20 mouse cellular contexts compared by ENCODE assay signal in genomic region chr5:113596780-113597353, GRCm38 (mm10). TPM values are rescaled to one million over a fixed set of nuclear protein-coding genes. Genes with fewer than 3 reads are reported as not detected.
DNase-seq lines count a peak whose midpoint lies in the region; ATAC-seq and TF ChIP-seq lines count a peak whose summit lies in the region.
"Had no signal": no experiment of that assay in that cellular context is flagged by ENCODE, and none has a peak within 500 bp of the region (broad histone marks: within the 10 kb centered on the region; RNA-seq: fewer than 3 reads in every experiment).

No protein-coding gene starts in this region.

- H3K79me2 ChIP-seq in heart, adult 2 months (replicated peaks; ENCODE audit: control insufficient read depth, insufficient read depth, low read length) = no peaks in the 10 kb centered on the region

- H3K27me3 ChIP-seq in heart, adult 2 months (ENCODE audit: control insufficient read depth, insufficient read depth, low read length) = no peaks in the 10 kb centered on the region
- H3K27me3 ChIP-seq in midbrain, embryonic 11.5 days (ENCODE audit: control insufficient read depth, insufficient read depth, low read length) = no peaks in the 10 kb centered on the region
- no peaks in the 10 kb centered on the region for H3K27me3 ChIP-seq in midbrain, postnatal 0 days (ENCODE audit: insufficient read depth, low read length)
- H3K27me3 ChIP-seq: embryonic facial prominence, embryonic 13.5 days; forebrain, embryonic 12.5 days; hindbrain, embryonic 12.5 days had no signal

- H3K27ac ChIP-seq in heart, adult 2 months = no peak overlapping the region
- no peak overlapping the region for H3K27ac ChIP-seq in midbrain, embryonic 11.5 days (ENCODE audit: low read depth, low read length)
- H3K27ac ChIP-seq in midbrain, postnatal 0 days (ENCODE audit: low read depth, low read length) = no peak overlapping the region
- H3K27ac ChIP-seq in ES-E14 (ENCODE audit: insufficient read depth, low read depth, low read length, poor library complexity, severe bottlenecking) = peak overlapping the region; percentile 95
- H3K27ac ChIP-seq: embryonic facial prominence, embryonic 13.5 days; forebrain, embryonic 12.5 days; heart, embryonic 13.5 days; hindbrain, embryonic 12.5 days had no signal

- peak; percentile 85 for DNase-seq in heart, adult 11 months
- DNase-seq in heart, adult 2 months = no peak
- DNase-seq in midbrain, embryonic 11.5 days (ENCODE audit: low spot score, missing footprints) = peak; percentile 44
- no peak for DNase-seq in midbrain, postnatal 0 days (ENCODE audit: low spot score)
- no peak for DNase-seq in ES-E14 (ENCODE audit: low read depth, low spot score)
- DNase-seq in embryo, embryonic 9.5 days (ENCODE audit: extremely low spot score) = no peak
- no peak for DNase-seq in layer of hippocampus, adult 9-10 months (ENCODE audit: low spot score)
- DNase-seq: adrenal gland, adult 2 months; cerebellum, adult 11 months; cerebellum, adult 9-10 months; cerebellum, postnatal 25 days; gastrocnemius, postnatal 14 days; heart, postnatal 36 days had no signal

- intact Hi-C loops in heart, adult 2 months (cut with DNase I) = no loop called here

- in situ Hi-C loops in ES-E14 (cut with MboI; ENCODE audit: low sequenced_read_pairs in 2 of 2, unreplicated experiment in 2 of 2) = no loop called here

- no peak overlapping the region for H3K4me2 ChIP-seq in midbrain, embryonic 11.5 days
- no peak overlapping the region for H3K4me2 ChIP-seq in midbrain, postnatal 0 days (ENCODE audit: low read depth, low read length, poor library complexity, severe bottlenecking)
- H3K4me2 ChIP-seq: embryonic facial prominence, embryonic 13.5 days; forebrain, embryonic 12.5 days; heart, embryonic 13.5 days; hindbrain, embryonic 12.5 days had no signal

- no peaks in the 10 kb centered on the region for H3K4me1 ChIP-seq in heart, adult 2 months (ENCODE audit: control insufficient read depth, insufficient read depth, low read length)
- peaks cover 12% of the 10 kb centered on the region for H3K4me1 ChIP-seq in midbrain, embryonic 11.5 days (ENCODE audit: control insufficient read depth, insufficient read depth, low read length)
- peaks cover 15% of the 10 kb centered on the region for H3K4me1 ChIP-seq in midbrain, postnatal 0 days (ENCODE audit: insufficient read depth, low read length)
- H3K4me1 ChIP-seq in ES-E14 (ENCODE audit: control insufficient read depth in 2 of 2, insufficient read depth in 2 of 2, low read length in 2 of 2, poor library complexity in 1 of 2) = peaks cover 9 to 29% of the 10 kb centered on the region in 2 experiments; a peak in 3 of 4 replicates
- H3K4me1 ChIP-seq: heart, embryonic 13.5 days had no signal

- no peaks in the 10 kb centered on the region for H3K9me3 ChIP-seq in midbrain, embryonic 11.5 days (ENCODE audit: control insufficient read depth, low read length)
- no peaks in the 10 kb centered on the region for H3K9me3 ChIP-seq in midbrain, postnatal 0 days (ENCODE audit: low read length)
- no peaks in the 10 kb centered on the region for H3K9me3 ChIP-seq in ES-E14 (ENCODE audit: control insufficient read depth, insufficient read depth, low read depth, low read length)
- H3K9me3 ChIP-seq: embryonic facial prominence, embryonic 13.5 days; forebrain, embryonic 12.5 days; heart, embryonic 13.5 days; hindbrain, embryonic 12.5 days had no signal

- no peak for ATAC-seq in midbrain, embryonic 11.5 days (ENCODE audit: low FRiP score)
- ATAC-seq in midbrain, postnatal 0 days (ENCODE audit: low FRiP score) = no peak
- ATAC-seq: forebrain, embryonic 16.5 days; intestine, embryonic 16.5 days had no signal

- TF ChIP-seq POLR2A in heart, adult 2 months (IDR thresholded peaks at IDR 0.05; ENCODE audit: insufficient read depth, low read depth, low read length) = no peak

- WGBS in heart, adult 2 months = 66% methylated on average over 9 of the region's 9 CpGs
- 79% methylated on average over 9 of the region's 9 CpGs for WGBS in midbrain, embryonic 11.5 days
- WGBS in midbrain, postnatal 0 days = 73% methylated on average over 9 of the region's 9 CpGs

- no peak overlapping the region for H3K4me3 ChIP-seq in heart, adult 2 months
- no peak overlapping the region for H3K4me3 ChIP-seq in midbrain, embryonic 11.5 days (ENCODE audit: low read depth, low read length)
- H3K4me3 ChIP-seq in midbrain, postnatal 0 days (ENCODE audit: low read depth, low read length) = no peak overlapping the region
- peak overlapping the region; percentile 8 to 69; a peak in 3 of 4 replicates for H3K4me3 ChIP-seq in ES-E14 (ENCODE audit: insufficient read depth in 1 of 2, low read depth in 1 of 2, low read length in 2 of 2, poor library complexity in 1 of 2, severe bottlenecking in 1 of 2)
- H3K4me3 ChIP-seq: embryonic facial prominence, embryonic 13.5 days; forebrain, embryonic 12.5 days; heart, embryonic 13.5 days; hindbrain, embryonic 12.5 days had no signal

- TF ChIP-seq EP300 in heart, adult 2 months (IDR thresholded peaks at IDR 0.05; ENCODE audit: insufficient read depth, low read depth, low read length) = no peak

- no peak overlapping the region for H3K9ac ChIP-seq in heart, adult 2 months (ENCODE audit: low read depth, low read length)
- no peak overlapping the region for H3K9ac ChIP-seq in midbrain, embryonic 11.5 days (ENCODE audit: low read length)
- H3K9ac ChIP-seq in midbrain, postnatal 0 days (replicated peaks; ENCODE audit: low read length, poor library complexity, severe bottlenecking) = no peak overlapping the region
- peak overlapping the region; percentile 37; the same call in 1 of the 2 replicates for H3K9ac ChIP-seq in ES-E14 (ENCODE audit: insufficient read depth, low read depth, low read length, poor library complexity, severe bottlenecking)
- H3K9ac ChIP-seq: embryonic facial prominence, embryonic 13.5 days; forebrain, embryonic 12.5 days; heart, embryonic 13.5 days; hindbrain, embryonic 12.5 days had no signal

- H3K36me3 ChIP-seq in heart, adult 2 months (ENCODE audit: control insufficient read depth, insufficient read depth, low read length) = no peaks in the 10 kb centered on the region
- H3K36me3 ChIP-seq in midbrain, embryonic 11.5 days (ENCODE audit: control insufficient read depth, insufficient read depth, low read length) = no peaks in the 10 kb centered on the region
- H3K36me3 ChIP-seq in midbrain, postnatal 0 days (ENCODE audit: insufficient read depth, low read length) = no peaks in the 10 kb centered on the region
- H3K36me3 ChIP-seq in ES-E14 (ENCODE audit: control insufficient read depth, insufficient read depth, low read length, poor library complexity, severe bottlenecking) = no peaks in the 10 kb centered on the region
- H3K36me3 ChIP-seq: embryonic facial prominence, embryonic 13.5 days; forebrain, embryonic 12.5 days; heart, embryonic 13.5 days; hindbrain, embryonic 12.5 days had no signal

- TF ChIP-seq CTCF in heart, adult 2 months (IDR thresholded peaks at IDR 0.05) = no peak
- TF ChIP-seq CTCF in midbrain, postnatal 0 days (IDR thresholded peaks at IDR 0.05) = no peak

TF ChIP-seq in ES-E14, 5 proteins besides CTCF, POLR2A, EP300 and RAD21:
- TF ChIP-seq MAFK (IDR thresholded peaks at IDR 0.05; ENCODE audit: insufficient read depth, low read depth, low read length) (no peak), ZNF384 (IDR thresholded peaks at IDR 0.05; ENCODE audit: low read depth, low read length) (no peak), HCFC1 (IDR thresholded peaks at IDR 0.05; ENCODE audit: borderline replicate concordance, insufficient read depth, low read length) (no peak), CHD2 (IDR thresholded peaks at IDR 0.05; ENCODE audit: low read depth, low read length) (no peak), ZC3H11A (IDR thresholded peaks at IDR 0.05; ENCODE audit: borderline replicate concordance, low read depth, low read length) (no peak)

RNA-seq across cellular contexts. Expression of gene Cmklr1, which starts 53.4 kb away (rescaled TPM):
- 10 to 100 TPM; 22.0 to 28.5 TPM for total RNA-seq in heart, adult 2 months (2021)
- polyA plus RNA-seq in heart, adult 2 months (2012; rRNA removed) = 42.0 and 43.6 TPM in 2 replicates
- polyA plus RNA-seq in midbrain, embryonic 11.5 days (2014; fragmentation: Nextera tagmentation; extraction: Ambion mirVana) = 0.98 and 2.2 TPM in 2 replicates
- total RNA-seq in midbrain, postnatal 0 days (2014; rRNA removed) = 2.7 and 3.6 TPM in 2 replicates
- 0.63 and 1.1 TPM in 2 replicates for polyA plus RNA-seq in midbrain, postnatal 0 days (2015; fragmentation: Nextera tagmentation; extraction: Ambion mirVana)
- total RNA-seq in ES-E14 (2012; rRNA removed) = 10.4 and 24.4 TPM in 2 replicates
- total RNA-seq: MEL had no signal

Comparison
In these comparisons a context has a peak if more than half of its experiments do, and no peak if none do; other contexts are left out.
1. DNase-seq: peak in heart, adult 11 months (single experiment) and midbrain, embryonic 11.5 days (single experiment); none in heart, adult 2 months (0 of 2), midbrain, postnatal 0 days (single experiment), ES-E14 (single experiment), embryo, embryonic 9.5 days (single experiment) and layer of hippocampus, adult 9-10 months (single experiment).
2. H3K4me3 ChIP-seq: peak in ES-E14 (2 of 2); none in heart, adult 2 months (single experiment), midbrain, embryonic 11.5 days (single experiment) and midbrain, postnatal 0 days (single experiment).